16 mouse cellular contexts compared by ENCODE assay signal in genomic region chr9:99180272-99180671, GRCm38 (mm10). TPM values are rescaled to one million over a fixed set of nuclear protein-coding genes. Genes with fewer than 3 reads are reported as not detected.
DNase-seq lines count a peak whose midpoint lies in the region; ATAC-seq and TF ChIP-seq lines count a peak whose summit lies in the region.
"Had no signal": no experiment of that assay in that cellular context is flagged by ENCODE, and none has a peak within 500 bp of the region (broad histone marks: within the 10 kb centered on the region; RNA-seq: fewer than 3 reads in every experiment).

No protein-coding gene starts in this region.

- ATAC-seq in forebrain, embryonic 13.5 days = no peak
- ATAC-seq: midbrain, embryonic 15.5 days had no signal

- WGBS in forebrain, embryonic 10.5 days = 61% methylated on average over 8 of the region's 8 CpGs
- WGBS in forebrain, embryonic 13.5 days = 56% methylated on average over 8 of the region's 8 CpGs
- 16% methylated on average over 8 of the region's 8 CpGs for WGBS in spleen, adult 2 months

- TF ChIP-seq POLR2A in spleen, adult 2 months (IDR thresholded peaks at IDR 0.05; ENCODE audit: low read depth, low read length) = no peak

- no peak overlapping the region for H3K9ac ChIP-seq in forebrain, embryonic 13.5 days
- H3K9ac ChIP-seq: forebrain, embryonic 12.5 days; liver, embryonic 14.5 days; midbrain, embryonic 15.5 days had no signal

- TF ChIP-seq CTCF in spleen, adult 2 months (IDR thresholded peaks at IDR 0.05; ENCODE audit: extremely low read depth, insufficient read depth, insufficient read length, insufficient replicate concordance) = no peak

- no peak overlapping the region for H3K4me3 ChIP-seq in forebrain, embryonic 10.5 days
- no peak overlapping the region for H3K4me3 ChIP-seq in forebrain, embryonic 13.5 days
- no peak overlapping the region for H3K4me3 ChIP-seq in spleen, adult 2 months (ENCODE audit: extremely low read depth, insufficient read depth, insufficient read length)
- H3K4me3 ChIP-seq: forebrain, embryonic 12.5 days; left cerebral cortex, adult 2 months; midbrain, embryonic 15.5 days had no signal

- no peak for DNase-seq in forebrain, embryonic 10.5 days (ENCODE audit: extremely low spot score, low spot score)
- DNase-seq in kidney, postnatal 10 days = peak; percentile 13
- DNase-seq in kidney, adult 8-10 months = no peak
- DNase-seq in spleen, adult 2 months (ENCODE audit: low read depth in 1 of 2, low spot score in 2 of 2) = no peak
- no peak for DNase-seq in spleen, adult 18-20 months
- no peak for DNase-seq in ovary, postnatal 36 days (ENCODE audit: low spot score)
- DNase-seq in cerebellum, adult 9-11 months = no peak
- DNase-seq: embryo, embryonic 11 days; kidney, adult 18-20 months had no signal

- no peaks in the 10 kb centered on the region for H3K27me3 ChIP-seq in forebrain, embryonic 10.5 days (ENCODE audit: poor library complexity, severe bottlenecking)
- H3K27me3 ChIP-seq in forebrain, embryonic 13.5 days = no peaks in the 10 kb centered on the region
- no peaks in the 10 kb centered on the region for H3K27me3 ChIP-seq in spleen, adult 2 months (ENCODE audit: control insufficient read depth, insufficient read depth, low read length)
- H3K27me3 ChIP-seq: forebrain, embryonic 12.5 days; midbrain, embryonic 15.5 days had no signal

- H3K4me1 ChIP-seq in forebrain, embryonic 10.5 days = no peaks in the 10 kb centered on the region
- H3K4me1 ChIP-seq in forebrain, embryonic 13.5 days = 0 out of 2 replicates have a peak, but pooled peaks cover 4% of the 10 kb centered on the region
- no peaks in the 10 kb centered on the region for H3K4me1 ChIP-seq in spleen, adult 2 months (ENCODE audit: control insufficient read depth, insufficient read depth, insufficient read length)
- H3K4me1 ChIP-seq: forebrain, embryonic 12.5 days; midbrain, embryonic 15.5 days had no signal

- H3K27ac ChIP-seq in forebrain, embryonic 10.5 days = peak overlapping the region; percentile 41; the same call in 1 of the 2 replicates
- no peak overlapping the region for H3K27ac ChIP-seq in forebrain, embryonic 13.5 days
- peak overlapping the region; percentile 50 for H3K27ac ChIP-seq in spleen, adult 2 months (ENCODE audit: insufficient read depth, low read length)
- H3K27ac ChIP-seq: forebrain, embryonic 12.5 days; left cerebral cortex, adult 2 months; liver, embryonic 14.5 days; midbrain, embryonic 15.5 days had no signal

- H3K4me2 ChIP-seq in forebrain, embryonic 13.5 days = no peak overlapping the region
- H3K4me2 ChIP-seq: forebrain, embryonic 12.5 days; midbrain, embryonic 15.5 days had no signal

- no peaks in the 10 kb centered on the region for H3K9me3 ChIP-seq in forebrain, embryonic 10.5 days
- H3K9me3 ChIP-seq in forebrain, embryonic 13.5 days (replicated peaks) = no peaks in the 10 kb centered on the region
- H3K9me3 ChIP-seq: forebrain, embryonic 12.5 days; midbrain, embryonic 15.5 days had no signal

- no peaks in the 10 kb centered on the region for H3K36me3 ChIP-seq in forebrain, embryonic 10.5 days (replicated peaks)
- H3K36me3 ChIP-seq in forebrain, embryonic 13.5 days (ENCODE audit: poor library complexity, severe bottlenecking) = no peaks in the 10 kb centered on the region
- no peaks in the 10 kb centered on the region for H3K36me3 ChIP-seq in spleen, adult 2 months (ENCODE audit: control insufficient read depth, insufficient read depth, low read length)
- H3K36me3 ChIP-seq: forebrain, embryonic 12.5 days; midbrain, embryonic 15.5 days had no signal

RNA-seq across cellular contexts. Expression of gene Pik3cb, which starts 39.9 kb away (rescaled TPM):
- 1.9 and 2.2 TPM in 2 replicates for polyA plus RNA-seq in forebrain, embryonic 10.5 days (2016; fragmentation: Nextera tagmentation; extraction: Ambion mirVana)
- polyA plus RNA-seq in forebrain, embryonic 13.5 days (2015; fragmentation: Nextera tagmentation; extraction: Ambion mirVana) = 4.1 and 4.6 TPM in 2 replicates
- 2.9 TPM in 2 replicates for polyA plus RNA-seq in spleen, adult 2 months (2012; rRNA removed)

RNA-seq across cellular contexts. Expression of gene Faiml, which starts 56.8 kb away (rescaled TPM):
- not detected in 2 replicates for polyA plus RNA-seq in forebrain, embryonic 10.5 days (2016; fragmentation: Nextera tagmentation; extraction: Ambion mirVana)
- not detected in 2 replicates for polyA plus RNA-seq in forebrain, embryonic 13.5 days (2015; fragmentation: Nextera tagmentation; extraction: Ambion mirVana)
- not detected in 2 replicates for polyA plus RNA-seq in spleen, adult 2 months (2012; rRNA removed)
- polyA plus RNA-seq: C2C12; forebrain, embryonic 12.5 days; heart, embryonic 14.5 days; liver, embryonic 14.5 days; midbrain, embryonic 15.5 days had no signal
